Mouse (Mus musculus): ENCODE data around the gene Cnp. TPM values are rescaled to one million over a fixed set of nuclear protein-coding genes. Genes with fewer than 3 reads are reported as not detected.

Cnp gene
- total and polyA plus RNA-seq, 3 experiments = 19.0 to 20.8 TPM; not detected in 1

GRCm38 (mm10) chr11:100617480-100617879 is 42.8 kb downstream of the Cnp start:
- H3K9me3 ChIP-seq (replicated peaks; ENCODE audit: insufficient read depth, low read length) = no peaks in the 10 kb centered on the region
- no peak overlapping the region for H3K27ac ChIP-seq (ENCODE audit: control insufficient read depth, low read depth, low read length)
- H3K9ac ChIP-seq (ENCODE audit: control insufficient read depth, low read depth, low read length, poor library complexity, severe bottlenecking) = no peak overlapping the region; the same call in 1 of the 2 replicates
- no peaks in the 10 kb centered on the region for H3K27me3 ChIP-seq (ENCODE audit: control insufficient read depth in 1 of 2, insufficient read depth in 2 of 2, low read length in 2 of 2)
- no peak for DNase-seq (ENCODE audit: low read depth, low spot score)
- H3K36me3 ChIP-seq (ENCODE audit: control insufficient read depth in 1 of 2, insufficient read depth in 2 of 2, low read length in 2 of 2) = peaks cover 7 to 28% of the 10 kb centered on the region in 2 experiments
- peaks cover 5 to 20% of the 10 kb centered on the region in 2 experiments for H3K4me1 ChIP-seq (ENCODE audit: control insufficient read depth in 1 of 2, insufficient read depth in 2 of 2, low read length in 2 of 2)
- H3K4me3 ChIP-seq (ENCODE audit: control insufficient read depth in 1 of 2, insufficient read depth in 1 of 2, low read depth in 2 of 2, low read length in 2 of 2) = no peak overlapping the region
- peaks cover 64% of the 10 kb centered on the region for H3K79me2 ChIP-seq (ENCODE audit: control insufficient read depth, insufficient read depth, low read length, poor library complexity)
- TF ChIP-seq MYB (IDR thresholded peaks at IDR 0.05; ENCODE audit: low read depth, low read length) (no peak), TAL1 (IDR thresholded peaks at IDR 0.05; ENCODE audit: low read length) (no peak), CHD1 (IDR thresholded peaks at IDR 0.05; ENCODE audit: low read depth, low read length) (no peak), UBTF (IDR thresholded peaks at IDR 0.05; ENCODE audit: borderline replicate concordance, insufficient read depth, low read depth, low read length) (no peak), GABPA (IDR thresholded peaks at IDR 0.05; ENCODE audit: low read depth, low read length) (no peak), NELFE (IDR thresholded peaks at IDR 0.05; ENCODE audit: low read depth, low read length) (no peak), BHLHE40 (IDR thresholded peaks at IDR 0.05; ENCODE audit: borderline replicate concordance, low read depth, low read length) (no peak), E2F4 (IDR thresholded peaks at IDR 0.05; ENCODE audit: borderline replicate concordance, low read depth, low read length) (no peak), ZKSCAN1 (IDR thresholded peaks at IDR 0.05; ENCODE audit: low read depth, low read length) (no peak), CTCF (IDR thresholded peaks at IDR 0.05 in 2 of 3, conservative IDR thresholded peaks at IDR 0.05 in 1 of 3; ENCODE audit: control insufficient read depth in 1 of 3, insufficient read depth in 1 of 3, low read depth in 2 of 3, low read length in 3 of 3, poor library complexity in 1 of 3, severe bottlenecking in 1 of 3) (no peak), SMC3 (IDR thresholded peaks at IDR 0.05; ENCODE audit: low read depth, low read length) (no peak)

- H3K79me2 ChIP-seq (ENCODE audit: control insufficient read depth, insufficient read depth, low read length, poor library complexity) = peaks cover 56% of the 10 kb centered on the region
- no peaks in the 10 kb centered on the region for H3K9me3 ChIP-seq (replicated peaks; ENCODE audit: insufficient read depth, low read length)
- H3K4me1 ChIP-seq (ENCODE audit: control insufficient read depth in 1 of 2, insufficient read depth in 2 of 2, low read length in 2 of 2) = peaks cover 5 to 24% of the 10 kb centered on the region in 2 experiments
- H3K36me3 ChIP-seq (ENCODE audit: control insufficient read depth in 1 of 2, insufficient read depth in 2 of 2, low read length in 2 of 2) = peaks cover 5 to 28% of the 10 kb centered on the region in 2 experiments
- H3K4me3 ChIP-seq (ENCODE audit: control insufficient read depth in 1 of 2, insufficient read depth in 1 of 2, low read depth in 2 of 2, low read length in 2 of 2) = peak within 1 kb of the TSS; percentile 87 to 94
- peak; percentile 95 for DNase-seq (ENCODE audit: low read depth, low spot score)
- peak within 1 kb of the TSS; percentile 90 for H3K27ac ChIP-seq (ENCODE audit: control insufficient read depth, low read depth, low read length)
- H3K9ac ChIP-seq (ENCODE audit: control insufficient read depth, low read depth, low read length, poor library complexity, severe bottlenecking) = peak within 1 kb of the TSS; percentile 94
- no peaks in the 10 kb centered on the region for H3K27me3 ChIP-seq (ENCODE audit: control insufficient read depth in 1 of 2, insufficient read depth in 2 of 2, low read length in 2 of 2)
- TF ChIP-seq TCF12 (IDR thresholded peaks at IDR 0.05; ENCODE audit: low read depth, low read length) = 0 out of 2 replicates have a peak, but pooled peaks have one; percentile 30
- no peak for TF ChIP-seq E2F4 (IDR thresholded peaks at IDR 0.05; ENCODE audit: borderline replicate concordance, low read depth, low read length)
- no peak for TF ChIP-seq UBTF (IDR thresholded peaks at IDR 0.05; ENCODE audit: borderline replicate concordance, insufficient read depth, low read depth, low read length)
- peak; percentile 71 for TF ChIP-seq NELFE (IDR thresholded peaks at IDR 0.05; ENCODE audit: low read depth, low read length)
- no peak; the same call in 1 of the 2 replicates for TF ChIP-seq ETS1 (IDR thresholded peaks at IDR 0.05; ENCODE audit: low read depth, low read length)
- no peak for TF ChIP-seq USF1 (IDR thresholded peaks at IDR 0.05; ENCODE audit: low read depth, low read length)
- no peak for TF ChIP-seq GABPA (IDR thresholded peaks at IDR 0.05; ENCODE audit: low read depth, low read length)
- no peak; the same call in none of the 2 replicates for TF ChIP-seq KAT2A (conservative IDR thresholded peaks at IDR 0.05; ENCODE audit: low read depth, low read length)
- no peak for TF ChIP-seq CTCF (IDR thresholded peaks at IDR 0.05 in 2 of 3, conservative IDR thresholded peaks at IDR 0.05 in 1 of 3; ENCODE audit: control insufficient read depth in 1 of 3, insufficient read depth in 1 of 3, low read depth in 2 of 3, low read length in 3 of 3, poor library complexity in 1 of 3, severe bottlenecking in 1 of 3)
- peak; percentile 75 for TF ChIP-seq HCFC1 (IDR thresholded peaks at IDR 0.05; ENCODE audit: low read depth, low read length)
- no peak for TF ChIP-seq BHLHE40 (IDR thresholded peaks at IDR 0.05; ENCODE audit: borderline replicate concordance, low read depth, low read length)
- no peak for TF ChIP-seq JUND (IDR thresholded peaks at IDR 0.05; ENCODE audit: low read depth, low read length)
- TF ChIP-seq POLR2A (IDR thresholded peaks at IDR 0.05; ENCODE audit: control insufficient read depth in 1 of 2, insufficient read depth in 1 of 2, low read depth in 1 of 2, low read length in 2 of 2, poor library complexity in 1 of 2) = no peak
- TF ChIP-seq MAZ (IDR thresholded peaks at IDR 0.05; ENCODE audit: low read depth, low read length) = peak; percentile 94
- no peak for TF ChIP-seq RCOR1 (IDR thresholded peaks at IDR 0.05; ENCODE audit: low read depth, low read length)
- TF ChIP-seq MAX (IDR thresholded peaks at IDR 0.05; ENCODE audit: low read length) = peak; percentile 41
- peak; percentile 26; the same call in 1 of the 2 replicates for TF ChIP-seq TBP (IDR thresholded peaks at IDR 0.05; ENCODE audit: low read depth, low read length)
- no peak; the same call in 1 of the 2 replicates for TF ChIP-seq ZMIZ1 (IDR thresholded peaks at IDR 0.05; ENCODE audit: low read depth, low read length)
- no peak for TF ChIP-seq SMC3 (IDR thresholded peaks at IDR 0.05; ENCODE audit: low read depth, low read length)
- no peak for TF ChIP-seq ZKSCAN1 (IDR thresholded peaks at IDR 0.05; ENCODE audit: low read depth, low read length)
- TF ChIP-seq ELF1 (IDR thresholded peaks at IDR 0.05; ENCODE audit: low read depth, low read length) = peak; percentile 55; the same call in 1 of the 2 replicates
- TF ChIP-seq MAFK (IDR thresholded peaks at IDR 0.05; ENCODE audit: borderline replicate concordance, low read depth, low read length) = no peak
- TF ChIP-seq NRF1 (IDR thresholded peaks at IDR 0.05; ENCODE audit: insufficient read depth, low read depth, low read length, poor library complexity, severe bottlenecking) = 0 out of 2 replicates have a peak, but pooled peaks have one; percentile 8
- TF ChIP-seq ZC3H11A (IDR thresholded peaks at IDR 0.05; ENCODE audit: low read depth, low read length) = no peak
These were observed 44.2 kb downstream of the Cnp start, which contains the start of gene Nkiras2 for GRCm38 (mm10) chr11:100618761-100619484. Nkiras2 (plus strand) TSS chr11:100619244.

All from MEL (cell line).